Mouse (Mus musculus) cerebellum, adult 9-11 months (tissue): ENCODE results near the gene Ptprm.

Source experiments
- DNase-seq: peaks from one replicate; pipeline ENCODE4 v3.0.0; 2022

The Ptprm gene

DNA sequence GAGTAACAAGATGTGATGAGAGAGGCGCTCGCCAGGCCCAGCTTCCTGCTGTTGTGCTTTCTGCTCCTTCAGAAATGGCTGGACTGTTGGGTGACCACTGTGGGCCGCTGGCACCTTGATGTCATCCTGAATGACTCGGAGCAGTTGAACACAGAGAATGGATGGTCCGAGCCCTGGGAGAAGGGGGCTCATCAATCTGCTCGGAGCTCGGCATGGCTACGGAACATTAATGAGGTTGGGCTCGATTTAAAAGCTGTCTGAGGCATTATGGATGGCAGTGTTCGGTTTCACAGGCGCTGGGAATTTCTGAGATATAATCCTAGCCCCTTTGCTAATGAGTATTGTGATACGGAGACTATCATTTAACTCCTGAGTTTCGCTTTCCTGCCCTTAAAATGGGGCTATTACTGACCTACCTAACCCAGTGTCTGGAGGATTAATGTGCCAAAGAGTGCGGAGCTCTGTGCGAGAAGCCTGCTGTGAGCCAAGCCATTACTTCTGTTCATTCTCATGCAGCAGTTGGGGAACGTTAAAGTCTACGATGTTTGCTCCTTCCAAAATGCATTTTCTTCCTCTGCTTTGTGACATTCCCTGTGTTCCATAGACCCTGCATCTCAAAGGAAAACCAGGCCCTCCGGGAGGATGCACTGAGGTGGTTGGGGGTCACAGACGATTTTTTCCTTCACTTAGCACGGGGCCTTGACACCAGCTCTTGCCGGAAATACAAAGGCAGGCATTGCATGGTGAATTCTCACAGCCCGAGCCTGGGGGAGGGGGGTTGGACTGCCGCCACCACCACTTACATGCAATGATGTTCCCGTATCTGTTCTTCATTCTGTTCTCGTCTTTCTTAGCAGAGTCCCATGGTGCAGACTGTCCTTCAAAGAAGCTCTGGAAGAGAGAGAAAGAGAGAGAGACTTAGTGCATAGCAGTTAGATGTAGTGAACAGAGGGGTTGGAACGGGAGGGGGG, 592.6 kb downstream of the Ptprm start:
- DNase-seq, result no peak

DNA sequence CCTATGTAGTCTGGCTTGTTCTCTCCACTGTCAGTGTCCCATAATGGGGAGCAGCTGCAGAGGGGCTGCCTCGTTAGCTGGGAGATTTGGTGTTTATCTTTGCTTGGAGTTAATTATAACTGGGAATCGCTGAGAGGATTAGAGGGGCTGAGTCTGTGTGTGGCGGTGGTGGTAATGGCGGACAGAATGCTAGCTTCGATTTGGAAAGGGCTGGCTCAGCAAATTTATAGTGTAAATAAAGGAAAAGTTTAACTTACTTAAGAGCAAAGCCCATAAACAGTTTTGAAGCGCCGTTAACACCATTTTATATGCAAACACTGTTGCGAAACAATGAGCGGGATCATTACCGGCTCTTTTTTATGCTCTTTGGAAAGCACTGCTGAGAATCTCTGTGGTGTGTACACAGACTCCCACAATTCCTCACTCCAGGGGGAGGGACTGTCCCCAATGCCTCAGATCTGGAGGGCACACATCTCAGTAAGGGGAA, 597.2 kb downstream of the Ptprm start:
- no peak for DNase-seq

DNA sequence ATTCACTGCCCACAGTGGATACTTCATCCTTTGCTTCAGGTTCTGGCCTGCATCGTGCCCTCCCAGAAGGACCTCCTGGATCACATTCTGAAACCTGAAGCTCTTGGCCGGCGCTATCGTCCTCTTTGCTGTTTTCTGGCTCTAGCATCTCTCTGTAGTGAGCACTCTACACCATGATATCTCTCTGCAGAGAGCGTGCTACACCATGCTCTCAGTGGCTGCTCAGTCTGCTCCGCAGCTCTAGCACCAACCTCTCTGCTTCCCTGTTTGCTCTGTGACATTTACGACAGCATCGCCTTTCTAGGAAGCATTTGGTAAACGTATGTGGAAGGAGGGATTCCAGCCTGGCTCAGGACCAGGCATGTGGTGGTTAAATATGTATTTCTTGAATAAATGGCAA, 597.8 kb downstream of the Ptprm start:
- DNase-seq, result no peak

DNA sequence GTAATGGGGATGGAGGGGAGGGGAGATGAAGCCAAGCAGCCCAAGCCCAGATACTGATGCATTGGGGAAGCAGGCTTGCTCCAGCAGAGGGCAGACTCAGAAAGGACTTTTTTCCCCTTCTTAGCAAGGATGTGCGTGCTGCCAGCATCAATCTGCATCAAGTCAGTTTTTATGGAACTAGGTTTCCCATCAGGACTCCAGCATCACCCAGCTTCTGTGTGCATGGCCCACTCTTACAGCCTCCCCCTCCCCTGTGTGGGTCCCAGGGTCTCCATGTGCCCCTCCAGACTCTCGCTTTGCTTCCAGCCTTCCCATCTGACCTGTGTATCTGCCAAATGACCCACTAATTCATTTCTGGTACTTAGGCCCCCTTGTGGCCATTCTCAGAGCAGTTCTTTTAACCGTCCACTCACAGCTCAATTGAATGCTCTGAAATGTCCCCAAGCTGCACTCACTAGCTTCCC, 599.0 kb downstream of the Ptprm start:
- DNase-seq, result peak; percentile 15

DNA sequence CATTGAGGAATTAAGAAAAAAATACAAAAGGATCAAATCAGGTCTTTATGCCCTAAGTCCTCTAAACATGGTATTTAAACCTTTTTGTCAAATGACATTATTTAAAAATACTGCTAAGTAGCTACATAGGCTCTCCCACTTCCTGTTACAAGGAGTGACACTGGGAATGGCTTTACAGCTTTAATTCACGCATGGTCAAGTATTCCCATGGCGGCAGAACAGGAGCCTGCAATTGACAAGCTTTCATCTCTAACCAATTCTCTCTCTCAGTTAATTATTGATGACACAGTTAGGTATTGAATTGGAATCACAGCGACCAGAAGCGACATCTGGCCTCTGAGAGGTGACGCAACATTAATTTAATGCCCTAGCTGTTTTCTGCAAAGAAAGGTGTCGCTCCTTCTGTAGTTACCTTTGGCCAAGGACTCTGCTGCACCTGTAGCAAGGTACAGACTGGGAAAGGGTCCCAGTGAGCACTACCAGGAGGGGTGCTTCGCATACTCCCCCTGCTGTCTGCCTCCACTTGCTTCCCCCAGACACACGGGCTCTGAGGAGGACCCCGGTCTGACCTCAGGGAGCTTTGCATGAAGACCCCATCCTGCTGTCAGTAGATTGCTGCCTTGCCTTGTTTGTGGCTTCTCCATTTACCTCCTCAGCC, 599.9 kb downstream of the Ptprm start:
- no peak for DNase-seq

DNA sequence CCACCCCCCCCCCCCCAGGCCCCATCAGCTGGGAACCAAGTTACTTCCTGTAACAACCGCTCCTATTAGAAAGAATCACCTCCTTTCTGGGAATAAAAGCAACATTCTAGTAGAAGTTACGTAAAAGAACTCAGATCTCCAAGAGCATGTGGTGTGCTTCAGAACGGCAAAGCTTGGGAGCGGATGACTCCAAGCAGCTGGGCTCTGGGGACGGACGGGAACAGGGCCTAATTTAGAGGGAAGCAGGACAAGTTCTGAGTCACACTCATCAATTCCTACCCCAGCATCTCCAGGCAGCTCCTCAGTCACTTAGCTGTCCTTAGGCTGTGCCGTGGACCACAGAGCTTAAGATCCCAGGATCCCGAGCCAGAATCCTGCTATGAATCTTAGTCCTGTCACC, 602.5 kb downstream of the Ptprm start:
- no peak for DNase-seq

DNA sequence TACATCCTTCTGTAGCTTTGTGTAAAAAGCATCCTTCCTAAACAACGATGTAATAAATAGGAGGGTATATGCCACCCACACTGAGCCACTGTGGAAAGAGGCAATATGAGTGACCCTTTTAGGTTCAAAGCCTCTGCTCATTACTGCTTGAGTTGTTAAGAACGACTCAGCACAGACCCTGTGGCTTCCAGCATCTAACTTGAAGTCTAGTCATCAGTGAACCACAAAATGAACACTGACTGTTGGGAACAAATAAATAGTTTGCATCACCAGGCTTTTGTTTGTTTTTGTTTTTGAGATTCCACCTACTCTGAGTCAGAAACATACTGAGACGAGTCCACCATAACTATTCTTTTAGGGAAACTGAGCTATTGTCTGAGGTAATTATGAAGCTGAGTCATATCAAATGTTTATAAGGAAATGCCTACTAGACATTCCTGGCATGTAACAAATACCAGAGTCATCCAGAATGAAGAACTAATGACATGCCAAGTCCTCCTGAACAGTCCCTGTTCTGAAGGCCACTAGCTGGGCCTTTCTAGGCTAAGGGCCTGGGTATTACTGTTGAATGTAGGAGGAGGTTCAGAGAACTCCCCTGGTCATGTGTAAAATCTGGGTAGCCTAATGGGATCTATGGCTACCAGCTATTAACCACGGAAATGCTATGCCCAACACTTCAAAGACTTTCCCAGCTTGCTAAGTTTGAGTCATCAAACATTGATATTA, 603.6 kb downstream of the Ptprm start:
- DNase-seq, result no peak

DNA sequence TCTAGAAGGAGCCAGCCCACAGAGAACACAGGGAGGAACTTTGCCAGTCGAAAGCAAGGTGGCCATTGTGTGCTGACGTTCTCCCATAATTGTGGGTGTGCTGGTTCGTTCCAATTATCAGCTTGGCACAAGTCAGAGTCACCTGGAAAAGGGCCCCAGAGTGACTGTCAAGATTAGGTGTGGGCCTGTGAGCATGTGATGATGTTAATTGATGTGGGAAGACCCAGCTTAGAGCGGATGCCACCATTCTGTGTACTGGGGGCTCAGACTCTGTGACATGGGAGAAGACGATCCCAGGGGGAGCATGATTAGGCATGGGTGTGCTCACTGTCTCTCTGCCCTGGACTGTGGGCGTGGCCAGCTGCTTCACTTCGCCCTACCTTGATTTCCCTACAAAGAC, 604.3 kb downstream of the Ptprm start:
- no peak for DNase-seq

DNA sequence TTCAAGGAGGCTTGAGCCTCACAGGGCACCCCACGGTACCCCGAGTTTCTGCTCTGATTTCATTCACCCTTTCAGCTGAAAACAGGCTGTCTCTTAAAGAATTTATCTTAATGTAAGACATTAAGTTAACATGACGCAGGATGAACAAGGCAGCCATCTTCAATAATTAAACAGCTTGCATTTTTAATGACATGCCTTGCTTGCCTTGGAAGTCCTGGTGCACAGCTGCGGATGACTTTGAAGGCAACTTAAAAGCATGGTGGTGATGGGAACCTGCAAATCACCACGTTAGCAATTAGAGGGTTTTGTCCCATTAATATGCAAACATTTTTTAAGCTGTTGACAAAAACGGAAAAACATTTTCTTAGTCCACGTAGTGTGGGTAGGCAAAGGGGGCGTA, 607.8 kb downstream of the Ptprm start:
- no peak for DNase-seq

DNA sequence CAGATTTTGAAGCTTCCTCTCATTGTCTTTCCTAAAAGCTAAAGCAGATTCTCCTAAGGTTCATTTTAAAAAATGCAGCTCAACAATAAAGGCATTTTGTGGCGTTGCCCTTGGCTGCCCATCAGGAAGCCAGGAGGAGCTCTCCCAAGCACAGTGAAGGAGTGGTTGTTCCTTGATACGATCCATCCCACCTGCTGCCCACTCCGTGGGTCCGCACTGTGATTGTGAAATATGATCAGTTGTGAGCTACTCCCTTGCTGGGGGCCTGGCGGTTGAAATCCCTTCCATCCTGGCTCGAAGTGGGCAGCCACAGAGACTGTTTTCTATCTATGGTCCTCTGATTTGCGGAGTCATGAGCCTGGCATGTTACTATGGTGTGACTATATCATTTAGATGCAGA, 610.9 kb downstream of the Ptprm start:
- DNase-seq, result no peak

DNA sequence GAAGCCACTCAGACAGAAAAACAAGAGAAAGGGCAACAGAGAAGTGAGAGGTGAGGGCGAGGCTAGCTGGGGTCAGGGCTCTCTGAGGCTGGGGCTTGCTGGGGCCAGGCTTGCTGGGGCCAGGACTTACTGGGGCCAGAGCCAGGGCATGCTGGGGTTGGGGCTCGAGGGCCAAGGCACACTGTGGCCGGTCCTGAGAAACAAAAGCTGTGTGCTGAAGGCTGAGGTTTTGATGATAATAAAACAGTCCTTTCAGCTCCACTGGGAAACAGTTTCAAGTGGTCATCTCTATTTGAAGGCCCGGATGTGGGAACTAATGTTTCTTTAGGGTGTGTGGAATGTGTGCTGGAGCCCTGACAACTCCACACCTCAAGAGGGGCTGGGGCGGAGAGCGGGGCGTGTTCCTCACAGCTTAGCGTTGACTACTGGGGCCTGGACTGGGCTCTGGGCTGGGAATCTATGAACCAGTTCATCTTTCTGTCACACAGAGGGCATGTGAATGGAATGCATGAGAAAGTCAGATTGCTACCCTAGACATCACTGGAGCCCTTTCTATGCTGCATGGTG, 615.4 kb downstream of the Ptprm start:
- no peak for DNase-seq

DNA sequence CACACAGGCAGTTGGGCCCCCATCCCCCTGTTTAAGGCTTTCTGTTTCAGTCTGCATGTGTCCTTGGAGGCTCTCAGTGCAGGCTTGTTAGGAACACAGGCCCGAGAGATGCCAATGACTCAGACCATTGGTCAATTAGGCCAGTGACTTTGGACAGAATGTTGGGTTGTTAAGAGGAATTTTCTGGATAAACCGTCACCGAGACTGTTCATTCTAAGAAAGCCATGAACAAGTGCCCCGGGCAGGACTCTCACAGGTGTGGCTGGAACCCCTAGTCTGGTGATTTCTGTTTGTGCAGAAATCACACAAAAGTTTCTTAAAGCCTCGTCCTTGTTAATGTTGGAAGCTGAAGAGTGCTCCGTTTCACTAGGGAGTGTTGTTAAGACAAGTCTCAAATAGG, 615.9 kb downstream of the Ptprm start:
- no peak for DNase-seq

DNA sequence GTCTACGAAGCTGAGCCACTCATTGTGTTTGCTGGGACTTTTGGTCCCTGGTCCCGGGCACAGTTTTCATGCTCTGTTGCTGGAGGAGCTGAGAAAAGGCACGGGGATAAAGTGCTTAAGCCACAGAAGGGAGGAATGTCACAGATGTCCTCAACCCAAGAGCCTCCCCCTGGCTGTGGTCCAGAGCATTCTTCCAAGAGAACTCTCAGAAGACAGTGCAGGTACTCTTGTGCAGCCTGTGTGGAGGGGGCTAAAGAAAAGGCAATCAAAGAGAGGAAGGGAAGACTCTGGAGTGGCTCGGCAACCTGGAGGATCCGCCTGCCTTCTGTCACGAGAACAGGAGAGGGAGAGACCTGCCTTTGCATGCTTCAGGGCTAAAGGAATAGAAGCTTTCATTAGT, 617.8 kb downstream of the Ptprm start:
- no peak for DNase-seq

DNA sequence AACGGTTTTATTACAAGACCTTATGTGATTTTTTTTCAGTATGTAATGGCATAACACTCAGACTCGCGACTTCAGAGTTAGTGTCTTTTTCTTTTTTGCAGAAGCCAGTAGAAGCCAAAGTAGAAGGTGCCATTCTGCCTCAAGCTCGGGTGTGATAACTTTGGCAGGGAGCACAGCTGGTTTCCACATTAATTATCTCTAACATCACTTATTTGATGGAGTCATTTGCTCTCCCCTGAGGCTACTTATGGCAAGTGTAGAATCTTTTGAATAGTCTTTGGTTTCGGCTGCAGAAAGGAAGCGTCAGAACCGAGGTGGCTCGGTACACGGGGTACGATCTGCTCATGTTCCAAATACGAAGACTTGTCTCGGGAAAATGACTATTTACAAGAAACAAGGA, 620.7 kb downstream of the Ptprm start:
- no peak for DNase-seq

DNA sequence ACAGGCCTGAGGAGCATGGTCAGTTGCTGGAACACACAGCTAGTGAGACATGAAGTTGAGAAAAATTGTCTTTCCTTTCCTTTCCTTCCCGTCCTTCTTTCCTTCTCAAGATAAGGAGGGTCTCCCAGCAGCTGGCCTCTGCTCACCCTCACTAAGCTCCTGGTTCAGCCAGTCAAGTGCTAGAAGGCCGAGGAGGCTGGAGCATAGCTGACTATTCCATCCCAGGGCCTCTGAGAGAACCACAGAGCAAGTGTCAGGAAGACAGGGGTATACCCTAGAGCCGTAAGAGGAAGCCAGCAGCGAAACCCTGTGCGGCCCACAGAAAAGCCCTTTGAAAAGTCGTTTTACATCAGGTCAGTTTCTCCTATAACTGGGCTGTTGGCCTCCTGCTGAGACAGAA, 624.3 kb downstream of the Ptprm start:
- no peak for DNase-seq

DNA sequence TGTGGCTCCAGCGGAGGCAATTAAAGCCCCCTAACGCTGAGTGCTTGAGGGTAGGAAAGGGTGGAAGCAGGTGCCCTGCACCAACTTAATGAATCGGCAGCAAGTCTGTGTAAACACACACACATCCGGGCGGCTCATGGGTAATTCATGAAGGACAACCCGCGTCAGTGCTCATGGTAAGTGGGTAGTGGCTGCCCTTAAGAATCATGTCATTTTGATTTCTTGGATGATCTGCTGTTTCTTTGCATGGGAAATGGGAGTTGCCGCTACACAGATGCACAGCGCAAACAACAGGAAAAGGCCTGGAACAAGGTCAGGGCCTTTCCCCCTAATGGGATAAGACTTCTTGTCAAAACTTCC, 633.3 kb downstream of the Ptprm start:
- no peak for DNase-seq

DNA sequence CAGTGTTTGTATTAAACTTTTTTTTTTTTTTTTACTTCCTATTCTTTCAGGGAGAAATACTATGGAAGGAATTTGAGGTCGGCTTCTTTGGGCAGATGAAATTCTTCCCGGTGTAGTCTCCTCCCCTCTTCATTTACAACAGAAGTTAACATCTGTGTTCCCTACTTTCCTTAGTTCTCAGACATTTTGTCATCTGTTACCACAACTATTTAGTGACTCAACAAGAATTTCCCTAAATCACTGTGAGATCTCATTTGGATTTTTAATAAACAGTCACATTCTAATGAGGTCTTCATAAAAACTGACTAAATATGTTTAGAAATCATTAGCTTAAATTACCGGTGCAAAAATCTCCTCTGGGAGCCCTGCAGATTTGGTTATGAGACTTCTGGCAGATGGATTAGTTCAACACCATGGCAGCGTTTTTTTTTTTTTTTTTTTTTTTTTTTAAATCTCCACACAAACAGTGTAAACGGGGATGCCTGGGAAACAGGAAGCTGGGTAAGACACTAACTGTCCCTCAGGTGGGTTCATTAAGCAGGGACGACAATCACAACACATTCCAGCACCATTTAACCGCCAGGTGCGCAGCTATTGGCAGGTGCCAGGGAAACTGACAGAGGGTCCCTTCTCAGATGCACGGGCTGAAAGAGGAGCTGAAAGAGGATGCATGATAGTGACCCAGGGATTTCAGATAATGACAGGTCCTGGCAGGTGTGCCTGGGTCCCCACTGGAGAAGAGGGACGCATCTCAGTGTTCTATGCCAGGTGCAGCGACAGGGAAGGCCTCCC, 633.9 kb downstream of the Ptprm start:
- no peak for DNase-seq

DNA sequence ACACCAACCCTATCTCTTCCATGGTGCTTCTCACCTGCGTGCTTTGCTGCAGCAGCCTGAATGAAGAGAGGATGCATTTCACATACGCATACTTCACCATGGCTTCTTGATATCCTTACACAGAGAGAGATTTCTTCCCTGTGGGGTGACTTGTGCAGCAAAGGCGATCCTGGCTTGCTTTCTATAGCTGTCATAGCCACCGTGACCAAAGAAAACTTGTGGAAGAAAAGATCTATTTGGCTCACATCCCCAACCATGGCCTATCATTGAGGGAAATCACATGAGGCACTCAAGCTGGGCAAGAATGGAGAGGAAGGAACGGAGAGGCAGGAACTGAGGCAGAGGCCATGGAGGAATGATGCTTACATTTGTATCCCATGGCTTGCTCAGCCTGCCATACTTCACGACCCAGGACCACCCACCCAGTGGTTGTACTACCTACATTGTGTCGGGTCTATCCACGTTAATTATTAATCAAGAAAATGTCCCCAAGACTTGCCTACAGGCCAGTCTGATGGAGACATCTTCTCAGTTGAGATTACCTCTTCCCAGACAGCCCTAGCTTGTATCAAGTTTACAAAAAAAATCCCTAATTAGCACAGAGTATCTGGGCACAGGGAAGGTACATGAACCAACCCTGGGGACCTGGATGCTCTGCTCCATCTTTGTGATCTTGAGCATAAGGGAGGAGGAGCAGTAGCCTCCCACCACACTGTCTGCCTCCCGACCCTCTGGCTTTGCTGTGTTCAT, 641.6 kb downstream of the Ptprm start:
- no peak for DNase-seq

DNA sequence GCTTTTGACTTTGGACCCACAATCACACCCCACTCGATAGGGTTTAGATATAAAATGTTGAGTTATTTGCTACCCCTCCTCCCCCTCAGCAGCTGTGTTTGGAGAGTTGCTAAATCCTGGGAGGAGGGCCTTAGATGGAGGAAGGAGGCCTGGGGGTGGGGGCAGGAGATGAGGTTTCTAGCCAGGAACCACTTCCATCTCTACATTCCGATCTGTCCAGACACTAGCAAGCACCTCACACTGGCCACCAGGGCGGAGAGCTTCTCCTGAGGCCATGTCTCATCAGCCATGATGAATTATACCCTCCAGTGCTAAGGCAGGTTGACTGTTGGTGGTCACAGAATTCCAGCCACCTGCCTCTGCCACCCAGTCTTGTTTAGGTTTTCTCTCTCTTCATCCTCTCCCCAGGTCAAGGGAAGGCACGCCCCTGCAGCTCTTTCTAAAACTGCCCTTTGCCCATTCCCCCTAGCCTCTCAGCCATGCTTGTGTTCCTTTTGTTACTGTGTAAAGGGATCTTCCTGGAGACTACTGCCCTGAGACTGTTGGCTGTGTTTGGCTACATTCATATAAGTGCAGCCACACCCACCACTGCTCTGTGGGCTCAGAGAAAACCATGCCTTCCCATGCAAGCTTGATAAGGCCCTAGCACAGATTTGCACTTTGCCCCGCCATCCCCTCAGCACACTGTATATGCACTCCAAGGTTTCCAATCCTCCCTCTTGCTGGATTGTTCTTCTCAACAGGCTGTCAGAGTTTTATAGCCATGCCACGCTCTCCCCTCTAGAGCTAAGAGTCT, 642.8 kb downstream of the Ptprm start:
- no peak for DNase-seq

DNA sequence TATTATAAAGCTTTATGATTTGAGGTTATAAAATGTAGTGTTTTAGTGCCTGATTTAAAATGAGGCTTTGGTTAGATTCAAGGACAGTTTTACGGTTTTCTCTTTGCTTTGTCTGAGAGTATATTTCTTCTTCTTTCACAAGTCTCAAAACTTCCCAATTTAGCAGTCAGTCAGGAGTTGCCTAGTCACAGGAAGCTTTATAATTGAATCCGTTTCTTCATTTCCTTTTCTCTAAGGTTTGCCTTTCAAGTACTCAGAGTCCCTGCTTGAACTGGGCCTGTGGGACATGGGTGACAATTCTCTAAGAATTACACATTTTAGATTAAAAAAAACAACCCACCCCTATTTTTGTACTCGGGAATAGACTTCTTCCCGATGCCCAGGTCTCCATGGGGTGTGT, 643.7 kb downstream of the Ptprm start:
- DNase-seq, result no peak

DNA sequence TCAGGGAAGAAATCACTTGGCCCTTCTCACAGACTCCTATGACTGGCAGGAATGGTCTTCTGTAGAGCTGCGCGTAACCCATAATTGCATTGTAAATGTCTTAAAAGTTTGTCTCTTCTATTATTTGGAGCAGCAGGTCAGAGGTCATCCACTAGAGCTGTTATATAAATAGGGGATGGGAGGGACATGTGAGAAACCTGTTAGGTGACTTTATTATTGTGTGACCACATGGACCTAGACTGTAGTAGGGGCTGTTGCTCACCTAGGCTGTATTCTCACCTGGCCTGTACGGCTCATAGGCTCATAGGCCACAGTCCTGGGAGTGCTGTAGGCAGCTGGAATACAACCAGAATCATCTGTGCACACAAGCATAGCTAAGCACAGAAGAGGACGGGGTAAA, 645.5 kb downstream of the Ptprm start:
- no peak for DNase-seq
